Mouse (Mus musculus) megakaryocyte-erythroid progenitor cell, adult 5-6 weeks (primary cell): ENCODE results near the gene Sec24c. TPM values are rescaled to one million over a fixed set of nuclear protein-coding genes. Genes with fewer than 3 reads are reported as not detected.

ENCODE experiments used
- ATAC-seq: replicated peaks from 2 replicates; pipeline ENCODE4 v1.8.0; 2016; ENCODE audit warnings: mild to moderate bottlenecking, inconsistent platforms; ENCODE audit not compliant: severe bottlenecking, poor library complexity, low FRiP score, low TSS enrichment
- total RNA-seq, 2 experiments: library from RNA; stranded (forward) in 1 of 2; stranded (reverse) in 1 of 2; fragments of 200-1000, 215-1000 nt in 1 of 2; fragments of >200 nt in 1 of 2; fragmentation: Nextera tagmentation in 1 of 2; gene quantifications; 2 replicates each; pipeline ENCODE4 v1.2.3; 2014 to 2017

Sec24c gene
- total RNA-seq, 2 experiments from 2014 or later: 50.4 to 99.9 TPM

- no peak for ATAC-seq
These were observed 15.8 kb upstream of the Sec24c start for GRCm38 (mm10) chr14:20658326-20658725.

GRCm38 (mm10) chr14:20658902-20659301 lies 15.2 kb upstream of the Sec24c start:
- no peak for ATAC-seq

DNA sequence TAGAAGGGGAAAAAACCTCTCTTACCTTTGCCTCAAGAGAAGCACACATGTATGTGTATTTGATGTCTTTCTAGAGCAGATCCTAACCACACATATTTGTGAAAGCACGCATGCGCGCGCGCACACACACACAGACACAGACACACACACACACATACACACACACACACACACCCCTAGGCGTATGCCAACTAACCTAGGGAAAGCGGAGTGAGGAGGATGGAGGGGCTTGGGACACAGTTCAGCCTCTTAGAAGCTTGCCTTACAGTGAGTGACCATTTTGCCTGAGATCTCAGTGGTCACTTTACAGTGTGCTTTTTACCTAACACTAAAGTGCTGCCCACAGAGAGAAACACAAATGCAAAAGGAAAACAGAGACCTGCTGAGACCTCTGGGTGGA lies 14.4 kb upstream of the Sec24c start:
- ATAC-seq: no peak

- ATAC-seq: peak; percentile 90
These were observed 13.1 kb upstream of the Sec24c start for GRCm38 (mm10) chr14:20660827-20661660.

- ATAC-seq: no peak
These were observed 12.3 kb upstream of the Sec24c start for GRCm38 (mm10) chr14:20661661-20662331.

DNA sequence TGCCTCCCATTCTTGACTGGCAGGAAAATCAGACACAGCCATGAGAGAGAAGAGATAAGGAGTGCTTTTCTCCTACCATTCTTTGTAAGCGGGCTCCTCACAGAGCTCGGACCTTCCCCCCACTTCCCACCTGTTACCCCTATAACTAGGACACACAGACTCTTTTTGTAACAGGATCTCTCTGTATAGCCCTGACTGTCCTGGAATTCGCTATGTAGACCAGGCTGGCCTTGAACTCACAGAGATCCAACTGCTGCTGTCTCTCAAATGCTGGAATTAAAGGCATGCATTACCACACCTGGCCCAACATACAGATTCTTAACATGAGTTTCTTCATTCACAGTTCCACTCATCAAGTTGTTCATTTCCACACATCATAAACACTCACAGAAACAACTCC lies 11.4 kb upstream of the Sec24c start:
- ATAC-seq: no peak

GRCm38 (mm10) chr14:20663601-20664000 lies 10.5 kb upstream of the Sec24c start:
- no peak for ATAC-seq

- ATAC-seq: no peak
These were observed 9.7 kb upstream of the Sec24c start for GRCm38 (mm10) chr14:20664436-20664835.

DNA sequence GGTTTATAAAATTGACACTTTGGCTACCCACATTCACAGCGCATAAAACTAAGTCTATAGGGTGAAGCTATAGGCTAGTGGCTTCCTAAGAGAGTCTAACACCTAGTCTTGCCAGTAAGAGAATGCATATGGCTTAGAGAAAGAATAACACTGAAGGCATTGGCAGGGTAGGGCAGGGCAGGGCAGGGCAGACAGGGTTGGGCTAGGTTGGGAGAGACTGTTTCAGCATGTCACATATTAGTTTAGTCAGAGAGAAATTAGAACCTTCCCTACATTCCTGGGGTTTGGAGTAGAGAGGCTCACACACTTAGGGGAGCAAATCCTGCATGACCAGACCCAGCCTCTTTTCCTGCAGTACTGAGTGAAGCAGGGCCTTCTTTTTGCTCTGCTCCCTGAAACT lies 6.6 kb upstream of the Sec24c start:
- no peak for ATAC-seq

- no peak for ATAC-seq
These were observed 5.8 kb upstream of the Sec24c start, which contains the start of gene Synpo2l for GRCm38 (mm10) chr14:20668154-20668810. TSS of gene Synpo2l (minus strand) at chr14:20668354.

DNA sequence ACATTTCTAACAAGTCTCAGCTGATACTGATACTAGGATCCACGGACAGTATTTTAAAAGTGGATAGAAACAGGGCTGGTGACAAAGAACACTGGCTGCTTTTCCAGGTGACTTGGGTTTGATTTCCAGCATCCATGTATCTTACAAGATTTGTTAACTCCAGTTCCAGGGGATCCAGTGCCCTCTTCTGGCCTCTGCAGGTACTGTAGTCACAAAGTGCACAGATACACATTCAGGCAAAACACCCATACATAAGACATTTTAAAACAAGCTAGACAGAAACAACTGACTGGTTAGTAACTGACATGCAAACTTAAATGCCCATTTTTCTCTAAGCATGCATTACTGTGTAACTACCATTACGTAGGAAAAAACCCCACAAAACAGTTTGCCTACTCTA lies 1.1 kb upstream of the Sec24c start:
- no peak for ATAC-seq

- ATAC-seq: peak; percentile 50; the same call in 1 of the 2 replicates
These were observed 409 bp upstream of the Sec24c start for GRCm38 (mm10) chr14:20673735-20674063.

DNA sequence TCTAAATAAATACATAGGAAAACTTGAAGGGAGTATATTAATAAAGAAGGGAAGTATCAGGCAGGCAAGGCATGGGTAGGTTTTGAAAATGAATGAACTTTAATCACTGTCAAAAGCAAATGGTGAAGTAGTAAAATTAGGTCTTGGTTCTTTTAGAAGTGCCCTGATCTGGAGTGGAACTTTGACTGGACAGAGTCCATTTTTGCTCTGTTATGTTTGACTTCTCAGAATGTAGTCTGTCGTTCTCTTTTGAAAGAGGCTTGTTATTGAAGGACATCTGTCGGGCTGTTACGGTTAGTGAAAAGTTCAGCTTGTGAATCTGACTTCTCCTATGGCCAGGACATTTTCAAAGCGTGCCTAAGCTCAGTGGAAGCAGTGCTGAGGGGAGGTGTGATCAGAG lies 3.8 kb downstream of the Sec24c start:
- ATAC-seq: no peak

GRCm38 (mm10) chr14:20681742-20682141 lies 7.6 kb downstream of the Sec24c start:
- ATAC-seq: no peak

GRCm38 (mm10) chr14:20682498-20682897 lies 8.4 kb downstream of the Sec24c start:
- peak; percentile 58 for ATAC-seq

- no peak for ATAC-seq
These were observed 12.5 kb downstream of the Sec24c start for GRCm38 (mm10) chr14:20686576-20686975.

- no peak for ATAC-seq
These were observed 14.9 kb downstream of the Sec24c start for GRCm38 (mm10) chr14:20689009-20689408.

DNA sequence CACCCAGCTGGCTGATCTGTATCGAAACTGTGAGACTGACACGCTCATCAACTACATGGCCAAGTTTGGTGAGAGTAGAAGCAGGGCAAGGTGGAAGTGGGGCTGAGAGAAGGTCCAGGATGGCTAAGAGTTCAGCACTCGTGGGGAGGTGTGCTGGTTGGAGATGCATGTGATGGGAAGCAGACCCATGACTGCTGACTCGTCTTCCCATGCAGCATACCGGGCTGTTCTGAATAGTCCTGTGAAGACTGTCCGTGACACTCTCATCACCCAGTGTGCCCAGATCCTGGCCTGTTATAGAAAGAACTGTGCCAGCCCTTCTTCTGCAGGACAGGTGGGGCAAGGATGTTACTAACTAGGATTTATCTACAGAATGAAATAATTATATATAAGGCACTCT lies 17.7 kb downstream of the Sec24c start:
- no peak for ATAC-seq

DNA sequence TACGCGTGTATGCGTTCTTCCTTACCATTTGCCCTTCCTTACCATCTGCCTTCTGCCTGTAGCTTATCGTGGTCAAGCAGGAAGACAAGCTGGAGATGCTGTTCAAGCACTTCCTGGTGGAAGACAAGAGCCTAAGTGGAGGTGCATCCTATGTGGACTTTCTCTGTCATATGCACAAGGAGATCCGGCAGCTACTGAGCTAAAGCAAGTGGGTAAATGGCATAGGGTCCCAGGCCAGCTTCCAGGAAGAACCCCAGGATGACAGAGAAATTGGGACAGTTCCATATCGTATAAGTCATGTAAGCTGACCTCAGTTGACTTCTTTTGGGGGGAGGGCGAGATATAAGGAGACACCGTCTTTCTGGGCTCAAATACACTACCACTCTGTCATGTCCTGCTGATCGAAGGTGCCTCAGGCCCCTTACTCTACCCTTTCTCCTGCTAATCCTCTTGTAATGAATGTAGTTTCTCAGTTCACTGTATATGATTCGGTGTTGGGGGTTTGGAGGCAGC lies 19.5 kb downstream of the Sec24c start:
- no peak for ATAC-seq

GRCm38 (mm10) chr14:20694185-20694883 lies 20.2 kb downstream of the Sec24c start:
- peak; percentile 35 for ATAC-seq
